Mouse (Mus musculus) heart, adult 2 months (tissue): ENCODE results near the gene Fgf18.

ENCODE experiments used
- CTCF ChIP-seq: fragments of 200-600 bp; IDR thresholded peaks from 2 replicates; pipeline ENCODE4 v1.8.1; 2022; ENCODE audit warnings: antibody characterized with exemption, mild to moderate bottlenecking, moderate library complexity
- EP300 ChIP-seq: fragments of 200-500 bp; IDR thresholded peaks from 2 replicates; pipeline ENCODE4 v1.6.1; 2011; ENCODE audit warnings: low read depth, low read length, control low read depth; ENCODE audit not compliant: insufficient read depth
- POLR2A ChIP-seq: fragments of 200-500 bp; IDR thresholded peaks from 2 replicates; pipeline ENCODE4 v1.6.1; 2011; ENCODE audit warnings: mild to moderate bottlenecking, low read depth, low read length, control low read depth; ENCODE audit not compliant: insufficient read depth

GRCm38 (mm10) chr11:33149453-33149852 lies 2.3 kb upstream of the Fgf18 start:
- TF ChIP-seq CTCF = no peak
- no peak for TF ChIP-seq POLR2A
- TF ChIP-seq EP300 = no peak
